Mouse (Mus musculus) erythroid progenitor cell, adult 5-6 weeks (primary cell): ENCODE data around the gene Itgb2l. TPM values are rescaled to one million over a fixed set of nuclear protein-coding genes. Genes with fewer than 3 reads are reported as not detected.

Experiments used
- ATAC-seq: replicated peaks from 2 replicates; pipeline ENCODE4 v1.8.0; 2016; ENCODE audit warnings: moderate number of reproducible peaks, mild to moderate bottlenecking, moderate TSS enrichment, inconsistent platforms; ENCODE audit not compliant: poor library complexity, low FRiP score, severe bottlenecking
- total RNA-seq, 2 experiments: library from RNA; stranded (forward) in 1 of 2; stranded (reverse) in 1 of 2; fragments of 150-400 nt in 1 of 2; fragments of 186-747, 209-891 nt in 1 of 2; gene quantifications; 2 replicates each; pipeline versions ENCODE4 v1.2.3 to v1.2.4; 2015 to 2017; ENCODE audit warnings: low replicate concordance in 2 of 2

Itgb2l gene
- total RNA-seq, 2 experiments from 2014 or later, result 13.0 to 16.9 TPM

- ATAC-seq, result no peak
Observed at GRCm38 (mm10) chr16:96434024-96434785, 9.2 kb downstream of the Itgb2l start.

- ATAC-seq, result no peak
Observed at GRCm38 (mm10) chr16:96433266-96433665, 10.2 kb downstream of the Itgb2l start.

GRCm38 (mm10) chr16:96429046-96429445, 14.4 kb downstream of the Itgb2l start:
- ATAC-seq, result no peak

GRCm38 (mm10) chr16:96426671-96427070, 16.7 kb downstream of the Itgb2l start:
- no peak for ATAC-seq

- ATAC-seq, result no peak
Observed at GRCm38 (mm10) chr16:96425044-96425443, 18.4 kb downstream of the Itgb2l start.

- ATAC-seq, result no peak
Observed at GRCm38 (mm10) chr16:96408064-96408465, 35.4 kb downstream of the Itgb2l start.

- ATAC-seq, result no peak
Observed at GRCm38 (mm10) chr16:96406312-96406711, 37.1 kb downstream of the Itgb2l start.

GRCm38 (mm10) chr16:96402294-96402693, 41.1 kb downstream of the Itgb2l start:
- ATAC-seq, result no peak

- ATAC-seq, result no peak
Observed at GRCm38 (mm10) chr16:96400046-96400445, 43.4 kb downstream of the Itgb2l start.

- ATAC-seq, result no peak
Observed at GRCm38 (mm10) chr16:96398806-96399205, 44.6 kb downstream of the Itgb2l start.

- ATAC-seq, result no peak
Observed at GRCm38 (mm10) chr16:96396013-96396650, 47.3 kb downstream of the Itgb2l start.

GRCm38 (mm10) chr16:96395516-96395915, 47.9 kb downstream of the Itgb2l start:
- no peak for ATAC-seq

GRCm38 (mm10) chr16:96391070-96391469, 52.3 kb downstream of the Itgb2l start:
- no peak for ATAC-seq

- ATAC-seq, result no peak
Observed at GRCm38 (mm10) chr16:96388481-96388880, 54.9 kb downstream of the Itgb2l start.

- no peak for ATAC-seq
Observed at GRCm38 (mm10) chr16:96387685-96388371, 55.6 kb downstream of the Itgb2l start.

GRCm38 (mm10) chr16:96384741-96385140, 58.7 kb downstream of the Itgb2l start:
- ATAC-seq, result no peak

- ATAC-seq, result no peak
Observed at GRCm38 (mm10) chr16:96382496-96383181, 60.8 kb downstream of the Itgb2l start.

- no peak for ATAC-seq
Observed at GRCm38 (mm10) chr16:96381435-96381834, 62.0 kb downstream of the Itgb2l start.

GRCm38 (mm10) chr16:96378111-96378510, 65.3 kb downstream of the Itgb2l start:
- no peak for ATAC-seq

GRCm38 (mm10) chr16:96376342-96376741, 67.1 kb downstream of the Itgb2l start:
- no peak for ATAC-seq
